Mouse (Mus musculus): ENCODE measurements around the gene Cep112.

GRCm38 (mm10) chr11:108889121-108889520 is 464.1 kb downstream of the Cep112 start:
- TF ChIP-seq POLR2A (IDR thresholded peaks at IDR 0.05; ENCODE audit: low read depth, low read length), result no peak
- TF ChIP-seq CTCF (conservative IDR thresholded peaks at IDR 0.05; ENCODE audit: insufficient read depth, insufficient read length, low read depth, low read length), result peak; percentile 51

Data from kidney, adult 2 months (tissue).